In genomic region chr2:11579399-11579798, GRCm38 (mm10) we compare ENCODE assay signal across 26 mouse cellular contexts. TPM values are rescaled to one million over a fixed set of nuclear protein-coding genes. Genes with fewer than 3 reads are reported as not detected.
DNase-seq lines count a peak whose midpoint lies in the region; ATAC-seq lines count a peak whose summit lies in the region.
"Had no signal": no experiment of that assay in that cellular context is flagged by ENCODE, and none has a peak within 500 bp of the region (broad histone marks: within the 10 kb centered on the region; RNA-seq: fewer than 3 reads in every experiment).

No protein-coding gene starts in this region.

- H3K36me3 ChIP-seq in hindbrain, embryonic 12.5 days = peaks cover 25% of the 10 kb centered on the region

- no peak overlapping the region for H3K27ac ChIP-seq in hindbrain, embryonic 12.5 days
- H3K27ac ChIP-seq: embryonic facial prominence, embryonic 10.5 days; embryonic facial prominence, embryonic 12.5 days; forebrain, embryonic 13.5 days; forebrain, embryonic 15.5 days had no signal

- peak; percentile 16 to 32 for DNase-seq in adrenal gland, postnatal 36 days
- DNase-seq in adrenal gland, postnatal 14 days = no peak
- DNase-seq in 3T3-L1 (ENCODE audit: low read depth, low spot score) (peak; percentile 55), NIH3T3 (ENCODE audit: low read depth) (peak; percentile 15)
- DNase-seq in layer of hippocampus, adult 18-20 months (ENCODE audit: low spot score in 2 of 2) = no peak
- DNase-seq: adrenal gland, postnatal 10 days; B cell, adult 2 months; cerebellum, adult 11-12 months; cerebellum, adult 2 months; cerebellum, adult 9-10 months; cerebellum, postnatal 10 days; cerebellum, postnatal 25 days; forebrain, postnatal 0 days had no signal

- H3K4me2 ChIP-seq in hindbrain, embryonic 12.5 days (replicated peaks) = no peak overlapping the region
- H3K4me2 ChIP-seq: embryonic facial prominence, embryonic 12.5 days; forebrain, embryonic 13.5 days; forebrain, embryonic 15.5 days had no signal

- no peaks in the 10 kb centered on the region for H3K27me3 ChIP-seq in hindbrain, embryonic 12.5 days
- H3K27me3 ChIP-seq: CH12.LX; embryonic facial prominence, embryonic 12.5 days; forebrain, embryonic 13.5 days; forebrain, embryonic 15.5 days had no signal

- ATAC-seq in hindbrain, embryonic 12.5 days (ENCODE audit: low FRiP score) = no peak
- ATAC-seq: CD4-positive, CD25-positive, alpha-beta regulatory T cell, adult 4 months; forebrain, embryonic 13.5 days; forebrain, embryonic 15.5 days; forebrain, postnatal 0 days had no signal

- WGBS in hindbrain, embryonic 12.5 days = 94% methylated on average over 4 of the region's 4 CpGs

- H3K4me1 ChIP-seq in hindbrain, embryonic 12.5 days = no peaks in the 10 kb centered on the region
- H3K4me1 ChIP-seq: embryonic facial prominence, embryonic 10.5 days; embryonic facial prominence, embryonic 12.5 days; forebrain, embryonic 13.5 days; forebrain, embryonic 15.5 days had no signal

- H3K4me3 ChIP-seq in hindbrain, embryonic 12.5 days = no peak overlapping the region
- H3K4me3 ChIP-seq: embryonic facial prominence, embryonic 10.5 days; embryonic facial prominence, embryonic 12.5 days; forebrain, embryonic 13.5 days; forebrain, embryonic 15.5 days had no signal

- H3K9me3 ChIP-seq in hindbrain, embryonic 12.5 days (replicated peaks) = no peaks in the 10 kb centered on the region
- H3K9me3 ChIP-seq: embryonic facial prominence, embryonic 12.5 days; forebrain, embryonic 13.5 days; forebrain, embryonic 15.5 days had no signal

- no peak overlapping the region for H3K9ac ChIP-seq in hindbrain, embryonic 12.5 days
- H3K9ac ChIP-seq: embryonic facial prominence, embryonic 12.5 days; forebrain, embryonic 13.5 days; forebrain, embryonic 15.5 days; forebrain, postnatal 0 days had no signal

RNA-seq across cellular contexts. Expression of gene Rbm17, which starts 24.6 kb away (rescaled TPM):
- 100 to 1,000 TPM; 109 to 121 TPM for total RNA-seq in adrenal gland, postnatal 36 days (2021)
- total RNA-seq in adrenal gland, postnatal 14 days (2021) = 121 and 145 TPM in 2 replicates
- 10 to 100 TPM; 70.9 to 93.0 TPM for total RNA-seq in layer of hippocampus, adult 18-20 months (2021)
- polyA plus RNA-seq in hindbrain, embryonic 12.5 days (2016; fragmentation: Nextera tagmentation; extraction: Ambion mirVana) = 162 and 166 TPM in 2 replicates

RNA-seq across cellular contexts. Expression of gene Pfkfb3, which starts 25.5 kb away (rescaled TPM):
- total RNA-seq in adrenal gland, postnatal 36 days (2021) = 100 to 1,000 TPM in 1 of 2 experiments, 10 to 100 TPM in 1; 94.5 to 108 TPM
- 136 and 152 TPM in 2 replicates for total RNA-seq in adrenal gland, postnatal 14 days (2021)
- 10 to 100 TPM; 40.0 to 41.4 TPM for total RNA-seq in layer of hippocampus, adult 18-20 months (2021)
- 19.5 and 20.4 TPM in 2 replicates for polyA plus RNA-seq in hindbrain, embryonic 12.5 days (2016; fragmentation: Nextera tagmentation; extraction: Ambion mirVana)
- polyA plus RNA-seq: G1E had no signal

RNA-seq across cellular contexts. Expression of gene Gm17490, which starts 46.7 kb away (rescaled TPM):
- total RNA-seq in adrenal gland, postnatal 36 days (2021) = not detected
- not detected in 2 replicates for total RNA-seq in adrenal gland, postnatal 14 days (2021)
- total RNA-seq in layer of hippocampus, adult 18-20 months (2021) = not detected
- not detected in 2 replicates for polyA plus RNA-seq in hindbrain, embryonic 12.5 days (2016; fragmentation: Nextera tagmentation; extraction: Ambion mirVana)
- total RNA-seq: adrenal gland, postnatal 10 days; adrenal gland, postnatal 4 days; CH12.LX; forebrain, postnatal 0 days; G1E had no signal
- polyA plus RNA-seq: CD4-positive, CD25-positive, alpha-beta regulatory T cell, adult 4 months; cerebellum, adult 2 months; cortical plate, adult 2 months; embryonic facial prominence, embryonic 10.5 days; embryonic facial prominence, embryonic 12.5 days; embryonic facial prominence, embryonic 14.5 days; forebrain, embryonic 11.5 days; forebrain, embryonic 13.5 days; forebrain, embryonic 15.5 days; forebrain, postnatal 0 days; frontal cortex, adult 2 months; G1E had no signal

Comparison
In these comparisons a context has a peak if more than half of its experiments do, and no peak if none do; other contexts are left out.
1. DNase-seq: peak in adrenal gland, postnatal 36 days (2 of 2), 3T3-L1 (single experiment) and NIH3T3 (single experiment); none in adrenal gland, postnatal 14 days (single experiment) and layer of hippocampus, adult 18-20 months (0 of 2).